Mouse (Mus musculus): ENCODE measurements around the gene Sumf1. TPM values are rescaled to one million over a fixed set of nuclear protein-coding genes. Genes with fewer than 3 reads are reported as not detected.

Gene Sumf1
- 11.0 and 11.4 TPM in 2 replicates for polyA plus RNA-seq (2015; fragmentation: Nextera tagmentation; extraction: Ambion mirVana)

DNA sequence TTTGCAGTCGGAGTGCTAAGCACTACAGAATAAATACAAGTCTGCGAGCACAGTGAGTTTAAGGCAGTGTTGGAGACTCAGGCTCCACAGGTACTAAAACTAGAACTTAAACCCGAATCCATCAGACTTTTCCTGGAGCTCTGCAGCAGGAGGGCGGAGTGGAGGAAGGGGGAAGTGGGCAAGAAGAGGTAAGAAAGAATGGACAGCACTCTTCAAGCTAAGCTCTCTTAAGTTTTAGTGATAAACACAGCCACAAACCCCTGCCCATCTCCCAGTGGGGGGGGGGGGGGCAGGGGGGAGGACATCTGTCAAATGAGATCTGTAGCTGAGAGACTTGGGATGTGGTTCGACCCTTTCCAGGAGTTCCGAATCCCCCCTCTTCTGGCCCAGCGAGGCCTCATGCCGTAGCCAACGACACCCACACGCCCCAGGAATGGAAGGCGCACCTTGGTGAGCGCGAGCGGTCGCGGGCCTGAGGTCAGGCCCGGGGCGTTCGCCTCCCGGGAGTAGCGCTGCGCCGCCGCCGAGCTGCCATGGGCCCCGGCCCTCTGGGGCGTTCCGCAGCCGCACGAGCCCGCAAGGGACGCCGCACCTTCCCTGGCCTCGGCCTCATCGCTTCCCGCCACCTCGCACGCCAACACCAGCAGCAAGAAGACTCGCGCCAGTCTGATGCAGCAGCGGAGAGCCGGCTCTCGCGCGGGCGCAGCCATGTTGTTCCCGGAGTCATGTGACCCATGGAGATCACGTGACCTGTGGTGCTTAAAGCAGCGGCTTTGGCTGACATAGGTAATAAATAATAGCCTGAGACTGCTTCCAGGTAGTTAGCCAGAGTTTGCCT, at the start of gene Sumf1:
Gene Sumf1 (minus strand): TSS at position 736 of the 838 bp plus-strand sequence.
- 5% methylated on average over 49 of the region's 49 CpGs for WGBS
- Histone ChIP-seq H3K9me3 (no peaks in the 10 kb centered on the region), H3K27me3 (replicated peaks) (peaks cover 6% of the 10 kb centered on the region; the same call in 1 of the 2 replicates), H3K27ac (0 out of 2 replicates have a peak within 1 kb of the TSS, but pooled peaks have one; percentile 27), H3K4me3 (peak within 1 kb of the TSS; percentile 60), H3K36me3 (replicated peaks) (no peaks in the 10 kb centered on the region), H3K4me1 (peaks cover 9% of the 10 kb centered on the region), H3K4me2 (peak within 1 kb of the TSS; percentile 77), H3K9ac (peak within 1 kb of the TSS; percentile 53)
- ATAC-seq (replicated peaks) = peak; percentile 97

GRCm38 (mm10) chr6:108234536-108234935, 49.2 kb upstream of the Sumf1 start:
- no peaks in the 10 kb centered on the region for H3K9me3 ChIP-seq
- no peak overlapping the region for H3K9ac ChIP-seq
- no peaks in the 10 kb centered on the region for H3K36me3 ChIP-seq (replicated peaks)
- no peak overlapping the region for H3K4me3 ChIP-seq
- no peak overlapping the region for H3K27ac ChIP-seq
- peaks cover 15% of the 10 kb centered on the region for H3K4me1 ChIP-seq
- H3K4me2 ChIP-seq = no peak overlapping the region
- ATAC-seq (replicated peaks) = no peak
- WGBS = 82% methylated on average over 6 of the region's 6 CpGs
- no peaks in the 10 kb centered on the region for H3K27me3 ChIP-seq (replicated peaks)

DNA sequence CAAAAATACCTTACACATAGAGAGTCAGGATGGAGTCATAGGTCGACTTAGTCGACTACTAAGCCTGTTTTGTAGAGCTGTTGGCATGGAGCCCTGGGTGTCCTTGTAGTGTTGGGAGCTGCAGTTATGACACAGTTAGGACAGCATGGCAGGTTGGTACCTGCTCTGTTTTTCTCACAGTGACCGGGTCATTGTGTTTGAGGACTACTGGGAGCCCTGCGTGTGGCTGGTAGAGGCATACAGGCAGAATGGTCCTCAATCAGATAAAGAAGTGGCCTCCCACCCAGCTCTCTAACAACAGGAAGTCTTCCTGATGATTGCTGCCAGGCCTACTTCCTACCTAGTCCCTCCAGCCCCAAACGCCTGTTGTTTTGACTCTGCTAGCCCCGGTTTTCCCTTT, 47.7 kb upstream of the Sumf1 start:
- no peak overlapping the region for H3K9ac ChIP-seq
- H3K4me2 ChIP-seq = no peak overlapping the region
- peaks cover 15% of the 10 kb centered on the region for H3K4me1 ChIP-seq
- H3K36me3 ChIP-seq (replicated peaks) = no peaks in the 10 kb centered on the region
- ATAC-seq (replicated peaks) = no peak
- H3K9me3 ChIP-seq = no peaks in the 10 kb centered on the region
- no peaks in the 10 kb centered on the region for H3K27me3 ChIP-seq (replicated peaks)
- WGBS = 79% methylated on average over 6 of the region's 6 CpGs
- H3K27ac ChIP-seq = no peak overlapping the region
- H3K4me3 ChIP-seq = no peak overlapping the region

DNA sequence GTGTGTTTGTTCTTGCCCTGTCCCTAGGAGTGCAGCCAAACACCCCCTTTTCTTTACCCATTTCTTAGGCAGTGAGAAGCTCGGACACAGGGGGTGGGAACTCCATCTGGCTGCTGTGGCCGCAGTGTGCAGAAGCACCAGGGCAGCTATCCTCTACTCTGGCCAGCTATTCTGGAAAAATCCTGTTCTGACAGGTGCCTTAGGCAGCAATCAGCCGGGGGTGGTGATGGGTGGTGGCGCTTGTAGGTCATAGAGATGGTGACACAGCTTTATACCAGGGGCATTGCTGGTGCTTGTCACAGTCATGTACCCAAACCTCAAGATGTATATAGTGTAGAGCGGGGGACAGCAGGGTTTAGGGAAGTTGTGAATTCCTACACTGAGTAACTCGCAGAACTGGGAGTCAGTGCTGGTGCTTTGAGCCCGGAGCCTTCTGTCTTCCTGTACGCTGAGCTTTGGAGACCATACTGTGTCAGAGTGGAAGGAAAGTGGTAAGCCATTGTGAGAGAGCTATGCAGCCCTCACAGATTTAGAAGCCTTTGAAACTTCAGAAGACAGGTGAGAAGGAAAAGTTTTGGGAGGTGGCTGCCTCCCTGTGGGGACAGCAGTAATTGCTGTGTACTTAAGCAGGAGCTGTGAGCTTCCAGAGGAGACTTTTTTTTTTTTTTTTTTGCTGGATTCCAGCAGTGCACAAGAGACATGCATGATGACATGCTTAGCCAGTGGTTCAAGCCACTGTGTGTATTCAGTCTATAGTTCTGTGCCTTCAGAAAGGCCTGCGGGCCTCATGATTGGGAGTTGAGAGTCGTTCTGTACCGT, 46.7 kb upstream of the Sumf1 start:
- Histone ChIP-seq H3K9me3 (no peaks in the 10 kb centered on the region), H3K4me2 (no peak overlapping the region), H3K4me1 (peaks cover 9% of the 10 kb centered on the region), H3K4me3 (no peak overlapping the region), H3K27ac (no peak overlapping the region), H3K36me3 (replicated peaks) (no peaks in the 10 kb centered on the region), H3K9ac (no peak overlapping the region), H3K27me3 (replicated peaks) (no peaks in the 10 kb centered on the region)
- WGBS = 84% methylated on average over 11 of the region's 11 CpGs
- no peak for ATAC-seq (replicated peaks)

- Histone ChIP-seq H3K9ac (no peak overlapping the region), H3K4me3 (no peak overlapping the region), H3K27ac (no peak overlapping the region), H3K36me3 (replicated peaks) (no peaks in the 10 kb centered on the region), H3K9me3 (no peaks in the 10 kb centered on the region), H3K4me2 (no peak overlapping the region), H3K4me1 (no peaks in the 10 kb centered on the region), H3K27me3 (replicated peaks) (no peaks in the 10 kb centered on the region)
- 86% methylated on average over 3 of the region's 3 CpGs for WGBS
- no peak for ATAC-seq (replicated peaks)
These were observed 45.2 kb upstream of the Sumf1 start for GRCm38 (mm10) chr6:108230608-108231007.

- H3K4me3 ChIP-seq = no peak overlapping the region
- no peaks in the 10 kb centered on the region for H3K4me1 ChIP-seq
- no peak overlapping the region for H3K4me2 ChIP-seq
- WGBS = 13% methylated on average over 2 of the region's 2 CpGs
- ATAC-seq (replicated peaks) = peak; percentile 54; the same call in 1 of the 2 replicates
- H3K27me3 ChIP-seq (replicated peaks) = no peaks in the 10 kb centered on the region
- no peaks in the 10 kb centered on the region for H3K36me3 ChIP-seq (replicated peaks)
- no peaks in the 10 kb centered on the region for H3K9me3 ChIP-seq
- H3K27ac ChIP-seq = no peak overlapping the region
- no peak overlapping the region for H3K9ac ChIP-seq
These were observed 43.2 kb upstream of the Sumf1 start for GRCm38 (mm10) chr6:108228601-108229000.

DNA sequence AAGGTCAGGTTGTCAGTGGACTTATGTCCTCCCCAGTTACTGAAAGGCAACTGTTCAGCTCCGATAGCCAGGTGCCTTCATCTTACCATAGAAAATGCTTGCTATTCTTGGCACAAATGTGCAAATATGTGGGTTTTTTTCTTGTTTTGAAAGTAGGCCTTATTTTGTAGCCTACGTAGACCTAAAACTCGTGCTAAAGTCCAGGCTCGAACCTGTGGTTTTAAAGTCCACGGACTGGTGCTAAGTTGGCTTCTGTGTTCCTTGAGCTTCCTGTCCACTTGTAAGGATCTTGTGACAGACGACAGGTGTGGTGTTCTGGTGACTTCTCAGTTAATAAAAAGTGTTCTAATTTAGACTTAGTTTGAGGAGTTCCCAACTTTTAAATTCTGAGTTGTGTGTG, 42.7 kb upstream of the Sumf1 start:
- no peak for ATAC-seq (replicated peaks)
- whole genome bisulfite sequencing = 79% methylated on average over 6 of the region's 6 CpGs
- H3K4me3 ChIP-seq = no peak overlapping the region

GRCm38 (mm10) chr6:108227461-108227860, 42.1 kb upstream of the Sumf1 start:
- Histone ChIP-seq H3K4me3 (no peak overlapping the region), H3K9me3 (no peaks in the 10 kb centered on the region), H3K36me3 (replicated peaks) (no peaks in the 10 kb centered on the region), H3K4me2 (no peak overlapping the region), H3K9ac (no peak overlapping the region), H3K4me1 (no peaks in the 10 kb centered on the region), H3K27me3 (replicated peaks) (no peaks in the 10 kb centered on the region), H3K27ac (no peak overlapping the region)
- 91% methylated on average over 6 of the region's 6 CpGs for WGBS
- no peak for ATAC-seq (replicated peaks)

More for the DNA sequence above, 42.7 kb upstream of the Sumf1 start:
- H3K4me1 ChIP-seq = no peaks in the 10 kb centered on the region
- no peak overlapping the region for H3K9ac ChIP-seq
- no peaks in the 10 kb centered on the region for H3K9me3 ChIP-seq
- no peaks in the 10 kb centered on the region for H3K27me3 ChIP-seq (replicated peaks)
- no peaks in the 10 kb centered on the region for H3K36me3 ChIP-seq (replicated peaks)
- no peak overlapping the region for H3K27ac ChIP-seq
- no peak overlapping the region for H3K4me2 ChIP-seq

DNA sequence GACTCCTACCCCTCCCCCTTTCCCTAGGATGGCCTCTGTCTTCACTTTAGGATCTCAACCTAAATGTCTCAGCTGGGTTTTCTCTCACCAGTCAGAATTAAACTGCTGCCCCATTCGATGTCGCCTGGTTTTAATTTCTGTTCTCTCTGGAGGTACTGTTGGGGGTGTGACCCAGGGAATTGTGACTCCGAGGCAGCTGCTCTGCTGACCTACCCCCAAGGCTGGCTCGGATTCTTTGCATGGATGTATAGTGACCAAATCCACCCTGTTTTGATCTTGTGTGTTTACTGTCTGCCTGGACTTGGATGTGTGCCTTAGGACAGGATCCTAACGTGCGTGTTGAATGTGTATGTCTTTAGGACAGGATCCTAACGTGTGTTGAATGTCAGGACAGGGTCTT, 40.8 kb upstream of the Sumf1 start:
- Histone ChIP-seq H3K27ac (no peak overlapping the region), H3K4me2 (no peak overlapping the region), H3K4me3 (no peak overlapping the region), H3K27me3 (replicated peaks) (no peaks in the 10 kb centered on the region), H3K9me3 (no peaks in the 10 kb centered on the region), H3K36me3 (replicated peaks) (no peaks in the 10 kb centered on the region), H3K4me1 (no peaks in the 10 kb centered on the region), H3K9ac (no peak overlapping the region)
- 77% methylated on average over 7 of the region's 7 CpGs for WGBS
- ATAC-seq (replicated peaks) = no peak

- Histone ChIP-seq H3K27ac (no peak overlapping the region), H3K4me1 (no peaks in the 10 kb centered on the region), H3K9ac (no peak overlapping the region), H3K4me3 (no peak overlapping the region), H3K36me3 (replicated peaks) (no peaks in the 10 kb centered on the region), H3K4me2 (no peak overlapping the region), H3K9me3 (no peaks in the 10 kb centered on the region), H3K27me3 (replicated peaks) (no peaks in the 10 kb centered on the region)
- WGBS = 96% methylated on average over 2 of the region's 2 CpGs
- no peak for ATAC-seq (replicated peaks)
These were observed 39.6 kb upstream of the Sumf1 start for GRCm38 (mm10) chr6:108225027-108225426.

DNA sequence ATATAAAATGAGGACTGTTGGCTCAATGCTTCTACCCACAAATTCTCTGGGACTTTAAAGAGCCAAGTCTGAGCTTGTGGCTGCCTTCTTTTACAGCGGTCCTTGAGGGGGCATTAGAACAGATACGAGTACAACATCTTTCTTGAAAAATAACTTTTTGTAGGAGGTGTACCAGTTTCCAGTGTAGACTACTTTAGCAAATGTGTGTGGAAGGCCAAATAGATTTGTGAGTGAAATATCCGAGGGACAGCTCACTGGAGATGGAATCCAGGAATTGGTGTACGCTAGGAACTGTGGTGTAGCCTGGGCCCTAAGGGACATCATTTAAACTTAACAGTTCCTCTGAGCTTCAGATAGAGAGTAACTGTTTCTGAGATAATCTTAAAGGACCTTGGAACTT, 39.0 kb upstream of the Sumf1 start:
- H3K36me3 ChIP-seq (replicated peaks) = no peaks in the 10 kb centered on the region
- H3K9ac ChIP-seq = no peak overlapping the region
- H3K4me1 ChIP-seq = no peaks in the 10 kb centered on the region
- no peak overlapping the region for H3K4me3 ChIP-seq
- no peak overlapping the region for H3K4me2 ChIP-seq
- WGBS = 96% methylated on average over 4 of the region's 4 CpGs
- H3K27me3 ChIP-seq (replicated peaks) = no peaks in the 10 kb centered on the region
- no peak overlapping the region for H3K27ac ChIP-seq
- H3K9me3 ChIP-seq = no peaks in the 10 kb centered on the region
- ATAC-seq (replicated peaks) = no peak

DNA sequence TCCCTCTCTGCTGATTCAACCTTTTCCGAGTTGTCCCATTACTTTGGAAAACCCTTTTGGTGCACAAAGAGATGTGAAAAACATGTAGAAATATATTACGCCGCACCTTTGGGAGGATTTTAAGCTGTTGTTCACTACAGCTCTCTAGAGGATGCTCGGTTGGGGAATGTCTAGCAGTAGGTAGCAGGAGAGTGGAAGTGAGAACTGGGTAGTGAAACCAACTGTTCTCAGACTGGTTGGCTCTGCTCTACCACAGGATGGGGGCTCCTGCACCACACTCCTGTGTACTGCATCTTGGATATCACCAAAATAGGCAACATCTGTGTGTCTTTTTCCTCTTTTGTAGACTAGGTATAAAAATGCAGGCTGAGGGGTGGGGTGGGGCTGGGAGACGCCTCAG, 37.5 kb upstream of the Sumf1 start:
- Histone ChIP-seq H3K9me3 (no peaks in the 10 kb centered on the region), H3K27ac (no peak overlapping the region), H3K9ac (no peak overlapping the region), H3K4me2 (no peak overlapping the region), H3K36me3 (replicated peaks) (no peaks in the 10 kb centered on the region), H3K27me3 (replicated peaks) (no peaks in the 10 kb centered on the region), H3K4me3 (no peak overlapping the region), H3K4me1 (no peaks in the 10 kb centered on the region)
- no peak for ATAC-seq (replicated peaks)
- 93% methylated on average over 5 of the region's 5 CpGs for WGBS
